Mouse (Mus musculus) embryonic fibroblast, embryonic 13.5 days (primary cell): ENCODE results near the gene Slc20a1.

ENCODE experiments used
- CTCF ChIP-seq: IDR thresholded peaks from 2 replicates; pipeline ENCODE4 v1.5.1; 2011; ENCODE audit warnings: mild to moderate bottlenecking, control low read depth, low read length, moderate library complexity, borderline replicate concordance; ENCODE audit not compliant: insufficient read depth
- POLR2A ChIP-seq: IDR thresholded peaks from 2 replicates; pipeline ENCODE4 v1.6.1; 2011; ENCODE audit warnings: low read depth, mild to moderate bottlenecking, control low read depth, low read length, moderate library complexity

GRCm38 (mm10) chr2:129174474-129174873 is 24.1 kb upstream of the Slc20a1 start:
- TF ChIP-seq POLR2A (no peak), CTCF (peak; percentile 80; the same call in 1 of the 2 replicates)
